Mouse (Mus musculus): ENCODE results near the gene Slc10a1.

The Slc10a1 gene

DNA sequence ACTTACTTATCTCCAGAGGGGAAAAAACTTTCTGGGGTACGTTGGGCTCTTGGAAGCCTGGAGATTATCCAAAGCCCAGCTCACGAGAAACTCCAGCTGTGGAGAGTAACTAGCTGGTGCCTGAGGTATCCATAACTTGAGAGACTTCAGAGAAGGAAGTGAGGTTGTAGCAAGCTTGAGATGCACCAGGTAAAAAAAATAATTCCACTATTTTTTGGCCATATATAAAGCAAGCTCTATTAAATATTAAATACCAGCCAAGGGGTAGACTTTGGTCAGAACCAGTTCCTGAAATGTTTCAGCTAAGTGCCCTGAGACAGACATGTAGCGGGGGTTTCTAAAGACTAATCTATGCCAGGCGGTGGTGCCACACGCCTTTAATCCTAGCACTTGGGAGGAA, at the start of gene Slc10a1:
Gene Slc10a1 (minus strand): TSS at position 101 of the 400 bp plus-strand sequence.
- DNase-seq (ENCODE audit: low spot score in 2 of 2) = no peak

DNA sequence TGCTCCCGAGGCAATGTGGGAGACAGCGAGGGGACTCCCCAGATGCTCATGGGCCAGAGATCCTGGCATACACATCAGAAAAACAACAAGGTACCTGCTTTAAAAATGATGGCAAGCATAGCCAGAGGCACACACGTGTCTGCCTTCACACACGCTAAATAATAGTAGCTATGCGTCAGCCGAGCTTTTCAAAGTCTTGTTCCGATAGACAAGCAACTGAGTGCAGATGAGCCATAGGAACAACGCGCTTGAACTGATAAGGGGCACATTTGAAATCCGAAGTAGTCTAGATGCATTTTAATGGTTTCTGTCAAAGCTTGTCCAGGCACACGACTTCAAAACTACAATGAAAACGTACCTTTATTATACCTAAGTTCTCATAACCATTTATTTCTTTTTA, 49.1 kb upstream of the Slc10a1 start:
- no peak for DNase-seq (ENCODE audit: low spot score in 2 of 2)

DNA sequence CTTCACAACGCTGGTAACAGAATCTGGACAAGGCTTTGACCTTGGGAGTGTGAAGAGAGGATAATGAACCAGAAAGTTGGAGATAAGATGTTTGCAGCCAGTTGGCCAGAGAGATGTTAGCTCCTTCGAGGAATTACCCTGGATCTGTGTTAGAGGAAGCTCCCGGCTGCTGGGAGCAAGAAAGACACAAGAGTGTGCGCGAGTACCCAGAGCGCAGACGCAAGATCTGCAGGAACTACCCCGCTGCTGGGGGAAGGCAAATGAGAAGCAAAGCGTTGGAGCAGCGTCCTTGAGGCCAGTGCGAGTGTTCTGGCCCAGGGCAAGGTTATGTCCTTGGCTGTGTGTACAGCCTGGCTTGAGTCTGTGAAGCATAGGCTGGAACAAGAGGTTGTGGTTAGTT, 45.0 kb upstream of the Slc10a1 start:
- DNase-seq (ENCODE audit: low spot score in 2 of 2) = no peak

DNA sequence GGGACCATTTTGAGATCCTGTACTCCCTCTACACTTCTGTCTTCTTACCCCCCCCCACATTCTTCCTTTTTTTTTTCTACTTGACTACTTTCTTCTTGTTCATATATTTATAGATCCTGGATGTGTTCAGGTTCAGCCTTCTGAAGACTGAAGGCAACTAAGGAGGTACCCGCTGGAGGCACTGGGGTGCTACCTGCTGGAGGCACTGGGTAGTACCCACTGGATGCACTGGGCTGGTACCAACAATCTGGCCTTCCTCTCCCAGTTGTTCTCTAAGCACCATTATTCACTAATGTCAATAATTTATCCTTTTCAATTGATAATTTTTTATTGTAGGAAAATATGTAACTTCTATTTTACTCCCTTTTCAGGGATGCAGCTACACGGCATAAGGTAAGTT, 43.5 kb upstream of the Slc10a1 start:
- DNase-seq (ENCODE audit: low spot score in 2 of 2) = no peak

DNA sequence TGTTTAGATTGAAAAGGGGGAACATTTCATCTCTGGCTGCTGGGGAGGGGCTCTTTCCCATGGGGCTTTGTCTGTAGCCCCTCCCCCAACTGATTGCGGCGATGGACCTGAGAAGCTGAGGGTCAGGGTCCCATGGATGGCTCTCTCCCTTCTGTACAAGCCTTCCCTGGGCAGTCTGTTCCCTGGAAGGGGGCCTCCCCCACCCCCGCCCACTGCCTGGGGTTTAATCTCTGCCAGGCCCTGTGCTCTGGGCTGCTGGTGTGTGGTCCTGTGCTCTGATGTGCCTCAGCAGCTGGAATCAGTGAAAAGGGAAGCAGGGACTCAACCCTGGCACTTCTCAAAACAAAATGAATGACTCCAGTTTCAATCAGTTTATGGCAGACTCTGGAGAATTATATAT, 41.3 kb upstream of the Slc10a1 start:
- DNase-seq (ENCODE audit: low spot score in 2 of 2) = no peak

DNA sequence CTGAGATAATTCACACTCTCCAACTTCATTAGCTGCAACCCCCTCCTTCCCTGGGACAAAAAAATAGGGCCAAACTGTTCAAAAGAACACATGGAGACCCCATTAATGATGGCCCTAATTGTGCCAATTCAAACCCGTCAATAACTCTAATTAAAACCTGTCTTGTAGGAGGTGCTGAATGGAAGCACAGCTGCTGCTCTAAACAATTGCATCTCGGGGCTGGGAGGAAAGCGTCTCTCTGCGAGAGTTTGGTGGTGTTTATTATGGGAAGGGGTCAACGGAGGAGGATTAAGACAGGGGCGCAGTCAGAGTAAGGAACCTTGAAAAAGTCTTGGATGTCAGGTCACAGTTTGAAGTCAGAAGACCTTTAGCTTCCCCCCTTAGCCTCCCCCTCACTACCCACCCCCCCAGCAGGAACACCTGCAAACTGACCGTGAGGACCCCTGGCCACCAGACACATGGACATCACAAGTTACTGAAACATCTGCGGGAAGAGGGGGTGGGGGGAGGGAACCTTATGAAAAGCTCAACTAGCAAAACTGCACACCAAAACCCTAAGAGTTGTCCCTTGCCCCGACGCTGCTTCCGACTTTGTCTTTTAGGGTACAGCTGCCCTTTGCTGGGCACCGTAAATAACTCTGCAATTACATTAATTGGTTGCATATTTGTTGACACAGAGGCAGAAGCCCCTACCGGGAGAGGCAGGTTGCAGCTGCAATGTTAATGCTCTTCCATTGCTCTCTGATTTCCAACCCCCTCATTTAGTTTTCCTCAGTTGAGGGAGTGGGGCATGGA, 34.5 kb upstream of the Slc10a1 start:
- DNase-seq (ENCODE audit: low spot score in 2 of 2) = no peak

DNA sequence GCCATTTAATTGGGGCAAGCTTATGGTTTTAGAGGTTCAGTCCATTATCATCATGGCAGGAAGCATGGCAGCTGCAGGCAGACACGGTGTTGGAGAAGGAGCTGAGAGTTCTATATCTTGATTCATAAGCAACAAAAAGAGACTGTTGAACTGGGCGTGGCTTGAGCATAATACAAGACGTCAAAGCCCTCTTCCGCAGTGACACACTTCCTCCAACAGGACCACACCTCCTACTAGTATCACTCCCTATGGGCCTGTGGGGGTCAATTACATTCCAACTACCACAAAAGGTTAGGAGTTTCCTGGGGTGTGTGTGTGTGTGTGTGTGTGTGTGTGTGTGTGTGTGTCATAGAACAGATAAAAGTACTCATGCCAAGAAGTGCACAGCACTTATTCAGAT, 32.4 kb upstream of the Slc10a1 start:
- DNase-seq (ENCODE audit: low spot score in 2 of 2) = no peak

DNA sequence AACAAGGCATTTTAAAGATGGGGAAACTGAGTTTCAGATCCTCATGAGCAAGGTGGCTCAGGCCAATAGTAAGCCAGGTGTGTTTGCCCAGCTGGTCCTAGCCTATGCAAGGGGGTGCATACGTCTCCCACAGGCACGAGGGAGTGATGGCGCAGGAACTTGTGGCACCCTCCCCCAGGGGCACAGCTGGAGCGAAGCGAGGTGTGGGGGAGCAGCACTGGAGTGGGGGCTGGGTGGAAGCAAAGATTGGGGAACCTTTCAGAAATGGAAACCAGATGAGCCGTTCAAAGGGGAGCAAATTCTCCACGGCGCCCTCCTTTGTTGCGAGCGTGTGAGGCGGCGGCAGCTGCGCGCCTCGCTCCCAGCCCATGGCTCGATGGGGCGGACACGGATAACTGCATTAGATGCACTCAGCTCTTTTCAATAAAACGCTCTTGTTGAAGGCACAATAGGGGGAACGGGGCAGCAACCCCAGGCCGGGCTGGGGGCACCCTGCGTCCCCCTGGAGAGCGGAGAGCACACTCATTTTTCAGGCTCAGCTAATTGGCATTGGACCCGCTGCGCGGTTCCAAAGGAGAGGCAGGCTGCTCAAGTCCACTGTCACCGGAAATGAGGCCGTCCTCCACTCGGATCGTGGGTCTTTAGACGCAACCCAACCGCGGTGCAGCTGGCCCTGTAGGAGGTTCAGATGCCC, 30.2 kb upstream of the Slc10a1 start:
- DNase-seq (ENCODE audit: low spot score in 2 of 2) = no peak

DNA sequence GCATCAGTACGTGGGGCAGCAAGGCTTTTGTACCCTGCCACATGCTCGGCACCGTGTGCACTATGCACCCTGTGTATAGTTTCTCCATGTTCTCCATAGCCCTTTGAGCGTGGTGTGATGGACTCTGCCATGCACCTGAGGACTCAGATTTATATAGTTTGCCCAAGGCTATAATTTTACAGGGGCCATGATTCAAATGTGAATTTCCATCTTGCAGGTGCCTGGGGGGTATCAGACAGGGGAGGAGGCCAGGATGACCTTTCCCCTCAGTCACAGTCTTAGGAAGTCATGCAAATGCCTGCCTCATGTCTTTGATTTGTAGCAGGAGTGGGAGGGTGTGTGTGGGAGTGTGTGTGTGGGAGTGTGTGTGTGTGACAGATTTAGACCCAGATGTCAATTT, 29.1 kb upstream of the Slc10a1 start:
- DNase-seq (ENCODE audit: low spot score in 2 of 2) = no peak

DNA sequence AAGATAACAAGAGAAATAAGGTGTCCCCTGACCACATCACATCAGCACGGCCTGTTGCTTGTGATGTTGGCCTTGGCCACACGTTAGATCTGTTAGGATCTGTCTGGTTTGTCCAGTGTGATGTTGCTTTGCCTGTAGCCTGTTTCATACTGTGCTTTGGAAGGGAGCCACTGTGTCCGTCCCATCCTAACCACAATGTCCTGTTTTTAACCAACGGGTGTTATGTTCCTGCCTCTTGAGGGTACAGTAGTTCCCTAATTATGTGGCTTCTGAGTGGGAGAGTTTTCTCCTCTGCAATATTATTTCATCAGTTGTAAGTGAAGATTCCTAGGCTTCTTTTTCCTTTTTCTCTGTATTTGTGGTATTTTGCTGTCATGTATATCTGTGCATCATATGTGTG, 26.8 kb upstream of the Slc10a1 start:
- no peak for DNase-seq (ENCODE audit: low spot score in 2 of 2)

DNA sequence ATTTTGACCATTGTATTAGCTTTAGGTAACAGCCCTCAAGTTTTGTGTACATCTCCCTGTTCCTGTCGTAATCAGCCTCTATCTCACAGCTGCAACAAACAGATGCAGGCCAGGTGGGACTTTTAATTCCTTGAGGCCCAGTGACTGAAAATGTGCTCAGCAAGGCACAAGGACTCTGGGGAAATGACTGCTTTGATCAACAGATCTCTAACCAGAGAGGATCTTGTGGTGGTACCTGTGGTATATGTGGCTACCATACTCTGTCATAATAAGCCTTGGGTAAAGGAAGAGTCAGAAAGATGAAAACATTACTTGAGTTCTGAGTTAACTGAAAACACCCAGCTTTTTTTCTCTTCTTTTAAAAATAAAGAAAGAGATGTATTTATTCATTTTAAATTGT, 25.3 kb upstream of the Slc10a1 start:
- DNase-seq (ENCODE audit: low spot score in 2 of 2) = no peak

DNA sequence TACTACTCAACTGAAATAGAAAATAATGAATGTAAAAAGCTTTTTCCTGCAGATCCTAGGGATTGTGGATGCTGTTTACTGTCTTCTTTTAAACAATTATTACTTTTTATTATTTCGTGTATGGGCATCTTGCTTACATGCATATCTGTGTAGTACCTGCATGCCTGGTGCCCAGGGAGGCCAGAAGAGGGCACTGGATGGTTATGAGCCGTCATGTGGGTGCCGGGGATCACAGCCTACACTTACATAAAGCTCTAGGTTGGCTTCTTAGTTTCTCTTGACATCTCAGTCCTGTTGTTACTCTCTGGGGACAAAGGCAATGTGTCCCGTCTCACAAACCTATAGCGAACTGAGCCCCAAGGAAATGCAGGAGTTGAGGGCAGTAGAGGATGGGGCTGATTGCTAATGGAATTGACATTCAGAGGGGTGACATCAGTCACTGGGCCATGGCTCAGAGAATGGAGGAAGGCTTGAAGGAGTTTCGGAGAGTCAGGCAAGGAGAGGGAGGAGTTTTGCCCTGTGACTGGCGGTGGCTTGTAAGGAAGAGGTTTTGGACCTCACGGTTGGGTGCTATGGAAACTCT, 24.1 kb upstream of the Slc10a1 start:
- DNase-seq (ENCODE audit: low spot score in 2 of 2) = no peak

DNA sequence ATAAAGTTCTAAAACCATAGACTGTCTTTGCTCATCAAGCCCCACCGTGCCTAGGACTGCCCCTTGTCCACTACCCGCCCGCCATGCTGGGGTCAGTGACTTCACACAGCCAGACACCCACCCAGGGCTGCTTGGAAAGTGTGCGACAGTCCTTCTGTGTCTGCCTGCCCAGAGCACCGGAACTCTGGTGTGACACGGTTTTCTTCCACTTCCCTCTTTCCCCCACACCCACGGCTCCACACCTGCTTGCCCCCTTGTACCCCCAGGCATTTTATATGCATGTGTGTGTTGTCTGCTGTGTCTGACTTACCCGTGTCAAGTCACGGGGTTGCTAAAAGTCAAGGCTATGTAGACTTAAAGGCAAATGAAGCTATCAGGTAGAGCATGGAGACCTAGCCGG, 23.3 kb upstream of the Slc10a1 start:
- DNase-seq (ENCODE audit: low spot score in 2 of 2) = no peak

DNA sequence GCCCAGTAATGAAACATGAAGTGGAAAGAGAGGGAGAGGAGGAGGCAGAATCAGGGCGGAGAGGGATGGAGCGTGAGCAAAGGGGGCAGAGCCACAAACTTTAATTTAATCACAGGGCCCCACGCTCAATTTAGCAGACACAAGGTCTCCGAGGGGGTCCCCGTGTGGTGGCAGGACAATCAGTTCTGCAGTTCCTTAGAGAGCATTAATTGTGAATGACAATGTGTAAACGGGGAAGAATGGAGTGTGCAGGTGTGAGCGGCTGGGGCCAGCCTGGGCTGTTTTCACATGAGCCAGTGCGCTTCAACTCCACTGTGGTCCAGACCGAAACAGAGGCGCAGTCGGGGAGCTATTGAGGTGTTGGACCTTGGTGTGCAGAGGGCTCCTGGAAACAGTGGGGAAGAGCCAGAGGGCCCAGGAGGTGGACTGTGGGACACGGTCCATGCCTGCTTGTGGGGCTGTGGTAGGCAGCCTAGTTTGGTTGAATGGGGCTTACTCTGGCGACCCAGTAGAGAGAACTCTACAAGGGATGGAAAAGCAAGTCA, 22.5 kb upstream of the Slc10a1 start:
- no peak for DNase-seq (ENCODE audit: low spot score in 2 of 2)

DNA sequence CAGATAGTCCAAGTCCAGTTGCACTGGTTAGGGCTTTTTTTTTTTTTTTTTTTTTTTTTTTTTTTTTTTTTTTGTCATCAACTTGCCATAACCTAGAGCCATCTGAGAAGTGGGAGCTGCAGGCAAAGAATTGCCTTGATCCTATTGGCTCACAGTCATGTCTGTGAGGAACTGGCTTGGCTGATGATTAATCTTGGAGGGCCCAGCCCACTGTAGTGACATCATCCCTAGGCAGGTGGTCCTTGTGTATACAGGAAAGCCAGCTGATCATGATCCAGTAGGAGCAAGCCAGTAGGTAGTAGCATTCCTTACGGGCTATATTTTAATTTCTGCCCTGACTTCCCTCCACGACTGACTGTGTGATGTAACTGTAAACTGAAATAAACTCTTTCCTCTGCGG, 19.8 kb upstream of the Slc10a1 start:
- no peak for DNase-seq (ENCODE audit: low spot score in 2 of 2)

DNA sequence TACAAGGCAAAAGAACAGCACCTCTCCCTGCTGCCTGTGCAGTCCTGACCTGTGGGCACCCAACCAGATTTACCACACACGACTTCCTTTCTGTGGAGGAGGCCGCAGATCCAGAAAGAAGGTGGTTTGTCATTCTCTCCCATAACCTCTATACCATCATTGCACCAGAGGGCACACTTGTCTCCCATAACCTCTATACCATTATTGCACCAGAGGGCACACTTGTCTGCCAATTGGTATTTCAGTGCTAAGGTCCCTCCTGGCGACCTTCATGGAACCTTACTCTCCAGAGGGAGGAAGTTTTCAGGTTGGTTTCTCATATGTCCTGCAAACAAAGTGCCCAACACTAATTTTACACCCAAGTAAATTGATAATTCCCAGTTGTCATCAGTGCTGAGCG, 18.1 kb upstream of the Slc10a1 start:
- DNase-seq (ENCODE audit: low spot score in 2 of 2) = no peak

DNA sequence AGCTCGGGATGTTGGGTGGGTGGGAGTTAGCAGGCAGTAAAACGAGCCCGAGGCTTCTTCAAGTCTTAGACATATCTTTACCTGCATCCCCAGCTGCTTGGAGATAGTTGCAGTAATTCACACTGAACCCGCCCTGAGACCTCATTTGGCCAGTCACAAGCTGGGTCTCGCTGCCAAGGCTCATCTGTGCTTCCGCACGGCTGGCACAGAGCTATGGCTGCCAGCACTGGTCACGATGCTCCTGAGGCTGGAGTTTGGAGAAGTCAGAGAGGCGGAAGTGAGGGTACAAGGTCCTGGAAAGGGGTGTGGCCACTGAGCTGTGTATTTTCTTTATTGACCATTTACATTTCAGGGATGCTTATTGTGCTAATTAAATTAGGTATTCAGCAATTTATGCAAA, 15.2 kb upstream of the Slc10a1 start:
- no peak for DNase-seq (ENCODE audit: low spot score in 2 of 2)

DNA sequence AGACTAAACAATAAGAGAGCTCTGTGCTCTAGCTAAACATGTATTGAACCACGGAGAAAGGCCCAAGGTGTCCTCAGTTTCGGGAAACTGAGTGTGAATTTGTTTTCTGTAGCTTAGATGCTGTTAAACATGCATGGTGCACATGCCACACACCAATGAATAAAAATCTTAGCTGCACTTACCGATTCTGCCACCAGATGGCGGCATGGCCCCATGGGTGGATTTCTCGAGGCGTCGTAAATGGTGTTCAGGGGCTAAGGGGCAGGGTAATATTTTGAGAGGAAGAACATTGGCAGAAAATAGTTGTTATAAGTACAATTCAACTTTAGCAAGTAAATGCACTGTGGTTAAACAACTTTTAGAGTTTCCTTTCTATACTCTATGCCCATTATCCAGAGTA, 13.8 kb upstream of the Slc10a1 start:
- DNase-seq (ENCODE audit: low spot score in 2 of 2) = peak; percentile 73 to 84

DNA sequence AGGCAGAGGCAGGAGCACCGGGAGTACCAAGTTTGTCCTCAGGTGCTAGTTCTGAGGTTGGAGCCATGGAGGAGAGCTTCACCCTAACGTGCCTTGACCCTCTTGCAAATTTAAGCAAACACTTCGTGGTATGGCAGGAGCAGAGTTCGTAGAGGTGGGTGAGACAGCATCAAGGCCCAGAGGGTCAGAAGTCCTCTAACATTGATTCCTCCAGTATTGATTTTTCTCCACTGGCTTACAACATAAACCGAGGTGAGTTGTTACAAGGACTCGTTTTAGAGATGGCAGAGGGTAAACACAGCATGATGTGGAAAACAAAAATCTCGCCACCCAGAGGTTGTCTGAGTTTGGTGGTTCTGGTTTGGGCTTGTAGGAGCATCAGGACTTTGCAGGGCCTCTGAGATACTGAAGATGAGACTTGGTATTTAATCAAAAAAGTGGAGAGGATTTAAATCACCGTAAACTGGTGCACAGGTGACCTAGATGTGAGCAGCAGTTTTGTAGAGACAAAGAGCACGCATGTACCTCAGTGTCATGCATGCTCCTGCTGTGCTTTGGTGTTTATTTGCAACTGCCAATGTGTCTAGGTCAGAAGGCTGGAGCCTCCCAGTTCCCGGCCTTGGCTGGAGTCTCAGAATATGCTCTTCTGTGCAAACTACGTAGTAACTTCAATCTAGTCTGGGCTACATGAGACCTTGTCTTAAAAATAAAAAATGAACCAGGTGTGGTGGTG, 7.6 kb upstream of the Slc10a1 start:
- no peak for DNase-seq (ENCODE audit: low spot score in 2 of 2)

DNA sequence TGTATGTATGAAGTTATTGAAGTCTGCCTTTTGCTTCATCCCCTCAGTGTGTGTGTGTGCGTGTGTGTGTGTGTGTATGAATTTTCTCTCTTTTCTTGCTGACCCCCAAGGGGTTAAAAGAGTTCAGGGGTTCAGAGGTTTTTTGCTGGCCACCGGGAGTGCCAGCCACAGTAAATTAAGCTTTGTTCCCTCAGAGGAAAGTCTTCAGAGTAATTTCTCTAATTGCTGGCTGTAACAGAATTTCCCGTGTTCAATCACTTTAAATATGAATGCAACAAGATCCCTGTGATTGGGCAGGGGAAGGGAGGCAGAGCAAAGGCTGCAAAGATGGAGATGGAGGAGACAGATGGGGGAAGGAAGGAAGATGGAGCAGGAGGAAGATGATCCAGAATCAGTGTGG, 3.3 kb upstream of the Slc10a1 start:
- no peak for DNase-seq (ENCODE audit: low spot score in 2 of 2)

DNA sequence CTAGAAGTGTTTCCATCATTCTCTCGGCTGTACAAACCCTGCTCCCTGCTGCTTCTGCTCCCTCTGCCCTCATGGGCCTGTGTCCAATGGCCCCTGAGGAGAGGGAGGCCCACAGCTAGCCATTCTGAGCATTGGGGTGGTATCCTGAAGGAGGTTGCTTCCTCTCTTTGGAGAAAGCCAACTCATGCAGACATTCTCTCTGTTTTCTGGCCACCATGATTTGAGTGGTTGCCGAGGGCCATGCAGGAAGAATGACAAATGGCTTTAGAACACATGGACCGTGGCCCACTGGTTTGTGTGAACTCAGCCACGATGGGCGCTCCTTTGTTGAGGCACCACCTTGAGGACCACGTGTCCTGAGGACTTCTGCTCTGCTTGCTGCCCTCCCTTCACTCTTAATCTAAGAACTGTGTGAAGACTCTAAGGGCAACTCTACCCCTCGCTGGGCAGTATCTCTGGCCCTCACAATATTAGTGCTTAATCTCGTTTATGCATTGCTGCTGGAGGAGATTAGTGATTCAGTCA, 1.7 kb upstream of the Slc10a1 start:
- DNase-seq (ENCODE audit: low spot score in 2 of 2) = no peak

DNA sequence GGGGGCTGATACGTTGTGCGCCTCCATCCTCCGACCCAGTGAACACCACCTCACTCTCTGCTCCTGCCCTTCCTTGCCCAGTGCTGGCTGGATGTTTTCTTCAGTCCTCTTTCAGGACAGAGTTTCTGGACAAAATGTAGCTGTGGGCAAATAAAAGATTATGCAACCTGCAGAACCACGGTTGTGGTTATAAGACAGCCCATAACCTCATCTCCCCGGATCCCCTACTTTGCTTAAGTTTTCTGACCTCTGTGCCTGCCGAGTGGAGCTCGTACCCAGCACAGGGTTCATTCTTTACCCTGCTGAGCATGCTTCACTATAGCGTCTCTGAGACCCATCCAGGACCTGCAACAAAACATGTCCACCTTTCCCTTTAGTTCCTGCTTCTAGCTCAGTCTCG, 587 bp downstream of the Slc10a1 start:
- no peak for DNase-seq (ENCODE audit: low spot score in 2 of 2)

Data from frontal cortex, postnatal 36 days (tissue).